Mouse (Mus musculus) lung, postnatal 0 days (tissue): ENCODE results near the gene Atp2b2.

Experiments used
- CTCF ChIP-seq: IDR thresholded peaks from 2 replicates; pipeline ENCODE4 v1.5.1; 2016; ENCODE audit warnings: antibody characterized with exemption, mild to moderate bottlenecking
- EP300 ChIP-seq: IDR thresholded peaks from 2 replicates; pipeline ENCODE4 v1.6.1; 2016; ENCODE audit warnings: antibody characterized with exemption, mild to moderate bottlenecking, control low read depth

DNA sequence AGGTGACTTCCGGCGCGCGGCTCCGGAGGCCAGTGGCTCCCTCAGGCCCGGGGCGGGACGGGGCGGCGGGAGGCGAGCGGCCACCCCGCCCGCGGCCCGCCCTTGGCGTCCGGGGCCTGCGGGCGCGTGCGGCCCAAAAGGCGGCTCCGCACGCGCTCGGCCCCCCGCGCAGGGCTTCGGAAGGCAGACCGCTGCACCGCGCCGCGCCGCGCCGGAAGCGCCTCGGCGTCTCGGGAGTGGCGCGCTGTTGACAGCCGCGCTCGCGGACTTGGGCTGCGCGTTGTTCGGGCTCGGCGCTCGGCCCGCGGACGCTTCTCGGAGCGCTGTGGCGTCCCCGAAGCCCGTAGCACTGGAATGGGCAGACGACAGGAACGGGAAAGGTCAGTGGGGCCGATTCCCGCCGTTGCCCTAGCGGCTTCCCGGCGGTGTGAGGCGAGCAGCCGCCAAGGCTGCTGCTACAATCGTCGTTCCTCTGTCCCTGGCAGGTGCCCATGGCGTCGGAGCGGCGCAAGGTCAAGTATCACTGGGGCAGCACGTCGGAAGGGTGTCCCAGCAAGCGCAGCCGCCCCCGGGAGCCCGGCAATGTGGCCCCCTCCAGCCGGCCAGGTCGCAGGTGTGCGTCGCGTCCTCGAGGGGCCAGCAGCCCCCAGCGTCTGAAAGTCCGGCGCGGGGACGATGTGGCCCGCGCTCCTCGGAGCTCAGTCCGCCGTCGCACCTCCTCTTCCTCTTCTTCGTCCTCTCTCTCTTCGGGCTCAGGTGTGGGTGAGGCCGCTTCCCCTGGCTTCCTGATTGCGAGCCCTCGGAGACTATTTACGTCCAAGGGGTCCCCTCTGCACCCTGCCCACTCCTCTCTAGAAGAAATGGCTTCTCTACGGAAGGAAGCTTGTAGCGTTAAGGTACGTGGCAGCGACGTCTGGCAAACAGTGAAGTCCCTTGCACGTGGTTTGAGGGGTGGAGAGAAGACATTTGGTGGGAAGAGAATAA is 344.9 kb downstream of the Atp2b2 start:
- TF ChIP-seq CTCF (no peak), EP300 (no peak)
